Mouse (Mus musculus): ENCODE measurements around the gene Phlpp1. TPM values are rescaled to one million over a fixed set of nuclear protein-coding genes. Genes with fewer than 3 reads are reported as not detected.

Phlpp1 gene
- polyA plus RNA-seq, 1 experiment, result not detected

GRCm38 (mm10) chr1:106376003-106376402 is 204.5 kb downstream of the Phlpp1 start:
- no peak for TF ChIP-seq POLR2A (IDR thresholded peaks at IDR 0.05; ENCODE audit: insufficient read depth, low read depth, low read length)
- TF ChIP-seq CTCF (IDR thresholded peaks at IDR 0.05; ENCODE audit: insufficient read depth, low read depth, low read length), result no peak
- H3K4me3 ChIP-seq (ENCODE audit: insufficient read depth, low read depth, low read length), result no peak overlapping the region
- H3K4me1 ChIP-seq (ENCODE audit: control insufficient read depth, insufficient read depth, low read length), result no peaks in the 10 kb centered on the region
- no peak overlapping the region for H3K27ac ChIP-seq (ENCODE audit: insufficient read depth, low read depth, low read length)
- 83% methylated on average over 3 of the region's 3 CpGs for WGBS

- H3K27ac ChIP-seq (ENCODE audit: insufficient read depth, low read depth, low read length), result no peak overlapping the region
- no peak overlapping the region for H3K4me3 ChIP-seq (ENCODE audit: insufficient read depth, low read depth, low read length)
- TF ChIP-seq POLR2A (IDR thresholded peaks at IDR 0.05; ENCODE audit: insufficient read depth, low read depth, low read length), result no peak
- TF ChIP-seq CTCF (IDR thresholded peaks at IDR 0.05; ENCODE audit: insufficient read depth, low read depth, low read length), result no peak
- H3K4me1 ChIP-seq (ENCODE audit: control insufficient read depth, insufficient read depth, low read length), result no peaks in the 10 kb centered on the region
- 71% methylated on average over 1 of the region's 1 CpGs for WGBS
Measured at GRCm38 (mm10) chr1:106380465-106380864, 208.9 kb downstream of the Phlpp1 start.

GRCm38 (mm10) chr1:106386542-106386941 is 215.0 kb downstream of the Phlpp1 start:
- TF ChIP-seq CTCF (IDR thresholded peaks at IDR 0.05; ENCODE audit: insufficient read depth, low read depth, low read length) (no peak), POLR2A (IDR thresholded peaks at IDR 0.05; ENCODE audit: insufficient read depth, low read depth, low read length) (no peak)
- Histone ChIP-seq H3K4me1 (ENCODE audit: control insufficient read depth, insufficient read depth, low read length) (no peaks in the 10 kb centered on the region), H3K27ac (ENCODE audit: insufficient read depth, low read depth, low read length) (no peak overlapping the region), H3K4me3 (ENCODE audit: insufficient read depth, low read depth, low read length) (no peak overlapping the region)
- WGBS, result 79% methylated on average over 5 of the region's 5 CpGs

GRCm38 (mm10) chr1:106387264-106387663 is 215.7 kb downstream of the Phlpp1 start:
- Histone ChIP-seq H3K4me3 (ENCODE audit: insufficient read depth, low read depth, low read length) (no peak overlapping the region), H3K4me1 (ENCODE audit: control insufficient read depth, insufficient read depth, low read length) (no peaks in the 10 kb centered on the region), H3K27ac (ENCODE audit: insufficient read depth, low read depth, low read length) (no peak overlapping the region)
- no peak for TF ChIP-seq POLR2A (IDR thresholded peaks at IDR 0.05; ENCODE audit: insufficient read depth, low read depth, low read length)
- TF ChIP-seq CTCF (IDR thresholded peaks at IDR 0.05; ENCODE audit: insufficient read depth, low read depth, low read length), result no peak
- WGBS, result 90% methylated on average over 4 of the region's 4 CpGs

GRCm38 (mm10) chr1:106389673-106390072 is 218.1 kb downstream of the Phlpp1 start:
- TF ChIP-seq CTCF (IDR thresholded peaks at IDR 0.05; ENCODE audit: insufficient read depth, low read depth, low read length), result no peak
- 22% methylated on average over 5 of the region's 5 CpGs for WGBS
- no peak overlapping the region for H3K27ac ChIP-seq (ENCODE audit: insufficient read depth, low read depth, low read length)
- H3K4me1 ChIP-seq (ENCODE audit: control insufficient read depth, insufficient read depth, low read length), result no peaks in the 10 kb centered on the region
- H3K4me3 ChIP-seq (ENCODE audit: insufficient read depth, low read depth, low read length), result no peak overlapping the region

GRCm38 (mm10) chr1:106393072-106393471 is 221.5 kb downstream of the Phlpp1 start:
- WGBS, result 98% methylated on average over 6 of the region's 6 CpGs
- TF ChIP-seq POLR2A (IDR thresholded peaks at IDR 0.05; ENCODE audit: insufficient read depth, low read depth, low read length) (no peak), CTCF (IDR thresholded peaks at IDR 0.05; ENCODE audit: insufficient read depth, low read depth, low read length) (no peak)
- Histone ChIP-seq H3K4me1 (ENCODE audit: control insufficient read depth, insufficient read depth, low read length) (no peaks in the 10 kb centered on the region), H3K4me3 (ENCODE audit: insufficient read depth, low read depth, low read length) (no peak overlapping the region), H3K27ac (ENCODE audit: insufficient read depth, low read depth, low read length) (no peak overlapping the region)

- TF ChIP-seq POLR2A (IDR thresholded peaks at IDR 0.05; ENCODE audit: insufficient read depth, low read depth, low read length) (no peak), CTCF (IDR thresholded peaks at IDR 0.05; ENCODE audit: insufficient read depth, low read depth, low read length) (no peak)
Measured at GRCm38 (mm10) chr1:106394678-106395077, 223.1 kb downstream of the Phlpp1 start.

GRCm38 (mm10) chr1:106395476-106395875 is 223.9 kb downstream of the Phlpp1 start:
- whole genome bisulfite sequencing, result 7% methylated on average over 2 of the region's 2 CpGs
- peaks cover 2% of the 10 kb centered on the region; the same call in 1 of the 2 replicates for H3K4me1 ChIP-seq (ENCODE audit: control insufficient read depth, insufficient read depth, low read length)
- TF ChIP-seq CTCF (IDR thresholded peaks at IDR 0.05; ENCODE audit: insufficient read depth, low read depth, low read length) (no peak), POLR2A (IDR thresholded peaks at IDR 0.05; ENCODE audit: insufficient read depth, low read depth, low read length) (no peak)
- H3K27ac ChIP-seq (ENCODE audit: insufficient read depth, low read depth, low read length), result no peak overlapping the region
- no peak overlapping the region for H3K4me3 ChIP-seq (ENCODE audit: insufficient read depth, low read depth, low read length)

More at GRCm38 (mm10) chr1:106394678-106395077, 223.1 kb downstream of the Phlpp1 start:
- Histone ChIP-seq H3K27ac (ENCODE audit: insufficient read depth, low read depth, low read length) (no peak overlapping the region), H3K4me1 (ENCODE audit: control insufficient read depth, insufficient read depth, low read length) (no peaks in the 10 kb centered on the region), H3K4me3 (ENCODE audit: insufficient read depth, low read depth, low read length) (no peak overlapping the region)
- WGBS, result 87% methylated on average over 2 of the region's 2 CpGs

GRCm38 (mm10) chr1:106400900-106401634 is 229.5 kb downstream of the Phlpp1 start:
- Histone ChIP-seq H3K27ac (ENCODE audit: insufficient read depth, low read depth, low read length) (no peak overlapping the region), H3K4me3 (ENCODE audit: insufficient read depth, low read depth, low read length) (no peak overlapping the region), H3K4me1 (ENCODE audit: control insufficient read depth, insufficient read depth, low read length) (peaks cover 10% of the 10 kb centered on the region)
- WGBS, result 44% methylated on average over 11 of the region's 11 CpGs
- no peak for TF ChIP-seq POLR2A (IDR thresholded peaks at IDR 0.05; ENCODE audit: insufficient read depth, low read depth, low read length)
